Mouse (Mus musculus) fibroblast of lung, adult 2 months (primary cell): ENCODE data around the gene Nme8.

Source experiments
- DNase-seq: peaks from one replicate; pipeline ENCODE4 v3.0.0-alpha.2; 2011; ENCODE audit warnings: low read depth

Nme8 gene

GRCm38 (mm10) chr13:19640203-19640851, 57.3 kb downstream of the Nme8 start:
- DNase-seq = no peak

GRCm38 (mm10) chr13:19636131-19636530, 61.5 kb downstream of the Nme8 start:
- DNase-seq = no peak

- no peak for DNase-seq
Measured at GRCm38 (mm10) chr13:19630768-19631709, 66.6 kb downstream of the Nme8 start.

- no peak for DNase-seq
Measured at GRCm38 (mm10) chr13:19626473-19626872, 71.1 kb downstream of the Nme8 start.

- DNase-seq = no peak
Measured at GRCm38 (mm10) chr13:19624632-19625320, 72.8 kb downstream of the Nme8 start.

- no peak for DNase-seq
Measured at GRCm38 (mm10) chr13:19623228-19623905, 74.2 kb downstream of the Nme8 start.

- DNase-seq = no peak
Measured at GRCm38 (mm10) chr13:19622573-19623227, 74.9 kb downstream of the Nme8 start, which contains the start of gene Sfrp4. Sfrp4 (plus strand) TSS chr13:19623104.

GRCm38 (mm10) chr13:19619216-19619927, 78.2 kb downstream of the Nme8 start, which contains the start of gene Epdr1:
Epdr1 (minus strand) TSS chr13:19619927.
- DNase-seq = peak; percentile 49

GRCm38 (mm10) chr13:19618841-19619215, 78.8 kb downstream of the Nme8 start:
- no peak for DNase-seq

GRCm38 (mm10) chr13:19618081-19618480, 79.5 kb downstream of the Nme8 start:
- no peak for DNase-seq

- DNase-seq = no peak
Measured at GRCm38 (mm10) chr13:19614311-19614710, 83.3 kb downstream of the Nme8 start.

- no peak for DNase-seq
Measured at GRCm38 (mm10) chr13:19613426-19613825, 84.2 kb downstream of the Nme8 start.

GRCm38 (mm10) chr13:19612963-19613362, 84.6 kb downstream of the Nme8 start:
- DNase-seq = no peak

GRCm38 (mm10) chr13:19612348-19612747, 85.2 kb downstream of the Nme8 start:
- DNase-seq = no peak

GRCm38 (mm10) chr13:19608120-19608519, 89.5 kb downstream of the Nme8 start:
- no peak for DNase-seq

GRCm38 (mm10) chr13:19604916-19605315, 92.7 kb downstream of the Nme8 start:
- DNase-seq = no peak

GRCm38 (mm10) chr13:19603719-19604118, 93.9 kb downstream of the Nme8 start:
- DNase-seq = no peak

- DNase-seq = no peak
Measured at GRCm38 (mm10) chr13:19602531-19602930, 95.1 kb downstream of the Nme8 start.

GRCm38 (mm10) chr13:19599242-19599641, 98.4 kb downstream of the Nme8 start:
- no peak for DNase-seq

- DNase-seq = no peak
Measured at GRCm38 (mm10) chr13:19595141-19595540, 102.5 kb downstream of the Nme8 start.
